Mouse (Mus musculus) embryonic facial prominence, embryonic 11.5 days (tissue): ENCODE measurements around the gene Fermt3. TPM values are rescaled to one million over a fixed set of nuclear protein-coding genes. Genes with fewer than 3 reads are reported as not detected.

Experiments
- ATAC-seq: fragments of 200-750 bp; cut with Nextera tagmentation; replicated peaks from 2 replicates; pipeline ENCODE4 v1.8.0; 2017; ENCODE audit warnings: low read depth; ENCODE audit not compliant: insufficient number of reproducible peaks, low FRiP score, low TSS enrichment
- DNase-seq: peaks from one replicate; pipeline ENCODE4 v3.0.0-alpha.2; 2015; ENCODE audit warnings: low spot score
- H3K27ac ChIP-seq: fragments of 300-500 bp; sonication (generic); replicated peaks from 2 replicates; pipeline ENCODE4 v1.5.1; 2014; ENCODE audit warnings: mild to moderate bottlenecking, low read depth, low read length, control low read depth
- H3K27me3 ChIP-seq: fragments of 300-500 bp; sonication (generic); 2 replicates; pipeline ENCODE4 v1.6.1; 2014; ENCODE audit warnings: mild to moderate bottlenecking, low read length, moderate library complexity, mixed read lengths; ENCODE audit not compliant: control insufficient read depth, insufficient read depth
- H3K36me3 ChIP-seq: fragments of 300-500 bp; sonication (generic); replicated peaks from 2 replicates; pipeline ENCODE4 v1.6.1; 2014; ENCODE audit warnings: low read depth, mild to moderate bottlenecking, low read length, moderate library complexity, mixed read lengths; ENCODE audit not compliant: control insufficient read depth, insufficient read depth
- H3K4me1 ChIP-seq: fragments of 300-500 bp; sonication (generic); 2 replicates; pipeline ENCODE4 v1.6.1; 2014; ENCODE audit warnings: low read length, mixed read lengths; ENCODE audit not compliant: control insufficient read depth, insufficient read depth
- H3K4me2 ChIP-seq: fragments of 300-500 bp; sonication (generic); 2 replicates; pipeline ENCODE4 v1.6.1; 2014; ENCODE audit warnings: low read depth, mild to moderate bottlenecking, control low read depth, low read length, moderate library complexity
- H3K4me3 ChIP-seq: fragments of 300-500 bp; sonication (generic); 2 replicates; pipeline ENCODE4 v1.5.1; 2014; ENCODE audit warnings: low read depth, low read length, control low read depth
- H3K9ac ChIP-seq: fragments of 300-500 bp; sonication (generic); replicated peaks from 2 replicates; pipeline ENCODE4 v1.6.1; 2014; ENCODE audit warnings: mild to moderate bottlenecking, control low read depth, low read length
- H3K9me3 ChIP-seq: fragments of 300-500 bp; sonication (generic); replicated peaks from 2 replicates; pipeline ENCODE4 v1.6.1; 2016; ENCODE audit warnings: mild to moderate bottlenecking, low read length, inconsistent platforms, mixed read lengths; ENCODE audit not compliant: control insufficient read depth
- WGBS: fragments of 180-500 bp; shearing (Covaris S2); extraction: QIAGEN DNeasy Blood & Tissue Kit; methylation state at CpG from one replicate; pipeline ENCODE4 v1.1.7; 2014; 5-methylcytosine and 5-hydroxymethylcytosine counted together
- polyA plus RNA-seq: library from polyadenylated mRNA; unstranded; fragments of >200 nt; fragmentation: Nextera tagmentation; extraction: Ambion mirVana; gene quantifications from 2 replicates; pipeline ENCODE4 v1.2.1, GENCODE M21; 2014

Fermt3 gene
- polyA plus RNA-seq, 1 experiment from 2014 or later: 6.6 TPM

DNA sequence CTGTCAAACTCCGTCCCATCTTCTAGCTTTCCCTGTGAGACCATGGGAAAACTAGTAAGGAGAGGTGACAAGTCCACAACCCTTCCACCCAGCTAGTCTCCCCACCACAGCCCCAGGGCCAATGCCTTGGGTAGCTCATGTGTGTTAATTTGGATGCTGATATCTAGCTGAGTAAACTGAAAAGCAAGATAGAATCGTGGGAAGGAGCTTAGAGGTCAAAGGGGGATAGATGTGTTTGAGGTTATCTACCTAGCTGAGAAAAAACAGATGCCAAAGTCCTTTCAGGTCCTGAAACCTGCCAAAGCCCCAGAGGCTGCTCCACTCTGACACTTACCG is 40.7 kb downstream of the Fermt3 start:
- Histone ChIP-seq H3K4me3 (peak overlapping the region; percentile 61), H3K36me3 (no peaks in the 10 kb centered on the region), H3K27me3 (no peaks in the 10 kb centered on the region), H3K27ac (no peak overlapping the region), H3K9ac (peak overlapping the region; percentile 56; the same call in 1 of the 2 replicates), H3K4me2 (peak overlapping the region; percentile 82; the same call in 1 of the 2 replicates), H3K4me1 (no peaks in the 10 kb centered on the region; the same call in 1 of the 2 replicates), H3K9me3 (no peaks in the 10 kb centered on the region)
- ATAC-seq (no peak), DNase-seq (no peak)
- WGBS: 44% methylated on average over 3 of the region's 3 CpGs

DNA sequence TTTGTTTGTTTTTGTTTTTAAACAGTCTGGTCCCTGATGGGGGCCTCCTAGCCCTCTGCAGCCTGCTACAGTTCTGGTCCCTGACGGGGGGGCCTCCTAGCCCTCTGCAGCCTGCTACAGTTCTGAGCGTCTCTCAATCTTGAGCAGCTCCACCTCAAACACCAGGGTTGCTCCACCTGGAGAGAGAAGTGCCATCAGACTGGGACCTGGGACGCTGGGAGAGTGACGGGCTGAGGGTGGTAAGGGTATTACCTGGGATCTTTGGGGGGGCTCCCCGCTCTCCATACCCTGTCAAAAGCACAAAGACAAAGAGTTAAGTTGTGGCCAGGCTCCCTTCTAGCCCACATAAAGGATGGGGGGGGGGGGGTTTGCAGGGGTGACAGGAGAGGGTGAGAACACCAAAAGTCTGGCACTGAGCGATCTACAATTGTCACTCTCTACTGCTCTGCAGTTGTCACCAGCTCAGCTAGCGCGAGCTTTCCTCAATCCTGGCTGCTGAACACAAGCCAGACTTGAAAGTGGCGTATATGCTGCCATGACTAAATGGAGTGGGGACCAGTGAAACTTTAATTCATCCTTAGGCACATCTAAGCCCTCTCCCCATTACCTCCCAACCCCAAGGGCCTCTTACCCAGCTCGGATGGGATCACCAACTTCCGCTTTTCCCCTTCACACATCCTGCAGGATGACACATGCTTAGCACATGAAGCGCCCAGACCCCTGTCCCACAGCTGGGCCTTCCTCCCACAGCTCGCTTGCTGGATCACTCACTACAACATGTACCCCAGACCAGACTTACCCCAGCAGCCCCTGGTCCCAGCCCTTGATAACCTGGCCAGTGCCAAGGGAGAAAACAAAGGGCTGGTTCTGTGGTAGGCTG is 41.3 kb downstream of the Fermt3 start:
- DNase-seq: no peak

GRCm38 (mm10) chr19:6975537-6976521 is 43.4 kb downstream of the Fermt3 start, which contains the start of gene Plcb3:
TSS of gene Plcb3 (minus strand) at chr19:6976470.
- WGBS: under 1% methylated on average over 16 of the region's 16 CpGs
- H3K4me2 ChIP-seq: peak within 1 kb of the TSS; percentile 85
- H3K4me3 ChIP-seq: peak within 1 kb of the TSS; percentile 65
- H3K9ac ChIP-seq: peak within 1 kb of the TSS; percentile 77
- no peaks in the 10 kb centered on the region for H3K36me3 ChIP-seq
- no peaks in the 10 kb centered on the region for H3K9me3 ChIP-seq
- H3K27ac ChIP-seq: peak within 1 kb of the TSS; percentile 82
- no peak for ATAC-seq
- no peaks in the 10 kb centered on the region; the same call in none of the 2 replicates for H3K4me1 ChIP-seq
- H3K27me3 ChIP-seq: no peaks in the 10 kb centered on the region
- DNase-seq: peak; percentile 66

More for the DNA sequence above, 41.3 kb downstream of the Fermt3 start:
- Histone ChIP-seq H3K9ac (no peak overlapping the region), H3K27me3 (no peaks in the 10 kb centered on the region), H3K4me1 (no peaks in the 10 kb centered on the region; the same call in 1 of the 2 replicates), H3K4me3 (no peak overlapping the region), H3K27ac (no peak overlapping the region), H3K4me2 (no peak overlapping the region; the same call in 1 of the 2 replicates), H3K9me3 (no peaks in the 10 kb centered on the region), H3K36me3 (no peaks in the 10 kb centered on the region)
- WGBS: 84% methylated on average over 13 of the region's 13 CpGs
- no peak for ATAC-seq

GRCm38 (mm10) chr19:6974211-6975205 is 44.8 kb downstream of the Fermt3 start, which contains the start of gene Ppp1r14b:
TSS of gene Ppp1r14b (plus strand) at chr19:6974968.
- Histone ChIP-seq H3K27me3 (no peaks in the 10 kb centered on the region), H3K4me1 (peaks cover 2% of the 10 kb centered on the region), H3K36me3 (no peaks in the 10 kb centered on the region), H3K4me3 (peak within 1 kb of the TSS; percentile 65), H3K9me3 (no peaks in the 10 kb centered on the region), H3K27ac (peak within 1 kb of the TSS; percentile 82), H3K4me2 (peak within 1 kb of the TSS; percentile 85), H3K9ac (peak within 1 kb of the TSS; percentile 77)
- ATAC-seq (peak; percentile 60), DNase-seq (peak; percentile 94)
- under 1% methylated on average over 61 of the region's 84 CpGs for WGBS

DNA sequence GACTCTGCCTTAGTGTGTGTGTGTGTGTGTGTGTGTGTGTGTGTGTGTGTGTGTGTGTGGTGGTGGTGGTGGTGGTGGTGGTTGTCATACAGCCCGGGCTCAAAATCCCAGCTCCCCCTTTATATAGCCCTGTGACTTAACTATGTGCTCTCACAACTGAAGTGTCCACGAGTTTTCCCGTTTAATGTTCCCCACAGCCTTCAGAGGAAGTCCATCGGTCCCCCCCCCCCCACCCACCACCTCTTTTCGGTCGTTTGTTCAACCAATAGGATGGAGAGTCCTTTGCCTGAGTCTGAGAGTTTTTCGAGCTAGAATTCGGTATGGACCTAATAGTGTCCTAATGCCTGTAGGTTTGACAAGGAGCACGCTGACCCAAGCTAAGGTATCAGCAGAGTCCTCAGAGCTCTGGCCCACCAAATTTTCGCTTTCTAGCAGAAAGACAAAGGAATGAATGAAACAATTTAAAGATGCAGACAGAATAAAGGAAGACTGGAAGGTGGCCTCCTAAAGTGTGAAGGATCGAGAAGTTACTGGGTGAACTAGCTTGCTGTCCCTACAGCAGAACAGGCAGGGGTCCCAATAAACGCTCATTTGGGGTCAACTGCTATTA is 45.6 kb downstream of the Fermt3 start:
- DNase-seq (no peak), ATAC-seq (no peak)
- H3K9ac ChIP-seq: peak overlapping the region; percentile 77
- no peak overlapping the region for H3K27ac ChIP-seq
- H3K27me3 ChIP-seq: no peaks in the 10 kb centered on the region
- peak overlapping the region; percentile 68 for H3K4me2 ChIP-seq
- peaks cover 2% of the 10 kb centered on the region; the same call in 1 of the 2 replicates for H3K4me1 ChIP-seq
- peak overlapping the region; percentile 65 for H3K4me3 ChIP-seq
- no peaks in the 10 kb centered on the region for H3K9me3 ChIP-seq
- no peaks in the 10 kb centered on the region for H3K36me3 ChIP-seq
- 40% methylated on average over 12 of the region's 12 CpGs for WGBS

- no peak overlapping the region for H3K4me2 ChIP-seq
- H3K27me3 ChIP-seq: no peaks in the 10 kb centered on the region
- H3K4me1 ChIP-seq: peaks cover 2% of the 10 kb centered on the region
- no peaks in the 10 kb centered on the region for H3K36me3 ChIP-seq
- 76% methylated on average over 13 of the region's 13 CpGs for WGBS
- DNase-seq (no peak), ATAC-seq (no peak)
- H3K9me3 ChIP-seq: no peaks in the 10 kb centered on the region
- no peak overlapping the region for H3K4me3 ChIP-seq
- no peak overlapping the region for H3K27ac ChIP-seq
- H3K9ac ChIP-seq: no peak overlapping the region
Observed at GRCm38 (mm10) chr19:6972247-6972917, 46.9 kb downstream of the Fermt3 start.
